Mouse (Mus musculus) small intestine, adult 2 months (tissue): ENCODE results near the gene Stip1. TPM values are rescaled to one million over a fixed set of nuclear protein-coding genes. Genes with fewer than 3 reads are reported as not detected.
"Not testable (repeated sequence)": the region's sequence is repeated elsewhere in the genome, so short reads cannot be mapped to it uniquely, and the experiment has no call there.

Experiments used
- H3K27ac ChIP-seq: fragments of 200-500 bp; 2 replicates; pipeline ENCODE4 v1.5.1; 2012; ENCODE audit warnings: low read depth, low read length, control low read depth, inconsistent platforms; ENCODE audit not compliant: insufficient read depth
- H3K27me3 ChIP-seq: fragments of 200-500 bp; 2 replicates; pipeline ENCODE4 v1.6.1; 2012; ENCODE audit warnings: mild to moderate bottlenecking, moderate library complexity, low read length, inconsistent platforms; ENCODE audit not compliant: control insufficient read depth, insufficient read depth
- H3K36me3 ChIP-seq: fragments of 200-500 bp; 2 replicates; pipeline ENCODE4 v1.6.1; 2012; ENCODE audit warnings: mild to moderate bottlenecking, low read length, control low read depth, inconsistent platforms; ENCODE audit not compliant: control insufficient read depth, insufficient read depth
- H3K4me1 ChIP-seq: fragments of 200-500 bp; 2 replicates; pipeline ENCODE4 v1.6.1; 2012; ENCODE audit warnings: low read length, inconsistent platforms, mixed read lengths; ENCODE audit not compliant: control insufficient read depth, insufficient read depth, insufficient read length
- H3K4me3 ChIP-seq: fragments of 200-500 bp; 2 replicates; pipeline ENCODE4 v1.5.1; 2012; ENCODE audit warnings: low read depth, mild to moderate bottlenecking, control low read depth, inconsistent platforms, low read length, moderate library complexity
- CTCF ChIP-seq: fragments of 200-500 bp; IDR thresholded peaks from 2 replicates; pipeline ENCODE4 v1.5.1; 2012; ENCODE audit warnings: low read depth, mild to moderate bottlenecking, control low read depth, inconsistent platforms, low read length, moderate library complexity, mixed read lengths; ENCODE audit not compliant: insufficient replicate concordance, insufficient read length; ENCODE audit errors: extremely low read depth
- POLR2A ChIP-seq: fragments of 200-500 bp; IDR thresholded peaks from 2 replicates; pipeline ENCODE4 v1.6.1; 2012; ENCODE audit warnings: low read depth, mild to moderate bottlenecking, control low read depth, inconsistent platforms, low read length, moderate library complexity
- WGBS: fragments of 180-500 bp; shearing (Covaris S2); methylation state at CpG from one replicate; pipeline ENCODE4 v1.1.7; 2018; 5-methylcytosine and 5-hydroxymethylcytosine counted together
- polyA plus RNA-seq: library from polyadenylated mRNA; depleted of rRNA; stranded (reverse); fragments of >200 nt; gene quantifications from 2 replicates; pipeline ENCODE4 v1.2.3, GENCODE M21; 2012

The Stip1 gene
- polyA plus RNA-seq, 1 experiment = 21.4 TPM

GRCm38 (mm10) chr19:6994489-6994888 is 45.3 kb downstream of the Stip1 start:
- H3K36me3 ChIP-seq = peaks cover 7% of the 10 kb centered on the region
- H3K4me1 ChIP-seq = peaks cover 19% of the 10 kb centered on the region
- no peak overlapping the region; the same call in 1 of the 2 replicates for H3K4me3 ChIP-seq
- 84% methylated on average over 8 of the region's 8 CpGs for WGBS
- no peak overlapping the region for H3K27ac ChIP-seq
- H3K27me3 ChIP-seq = no peaks in the 10 kb centered on the region
- TF ChIP-seq POLR2A (no peak), CTCF (no peak)

GRCm38 (mm10) chr19:6994002-6994401 is 45.8 kb downstream of the Stip1 start:
- WGBS = 88% methylated on average over 8 of the region's 8 CpGs
- H3K4me3 ChIP-seq = no peak overlapping the region
- peaks cover 14% of the 10 kb centered on the region for H3K4me1 ChIP-seq
- H3K27ac ChIP-seq = no peak overlapping the region
- H3K27me3 ChIP-seq = no peaks in the 10 kb centered on the region
- no peak for TF ChIP-seq POLR2A
- TF ChIP-seq CTCF = no peak
- H3K36me3 ChIP-seq = peaks cover 4% of the 10 kb centered on the region

- H3K4me1 ChIP-seq = peaks cover 14% of the 10 kb centered on the region
- H3K27ac ChIP-seq = peak overlapping the region; percentile 25; the same call in 1 of the 2 replicates
- TF ChIP-seq POLR2A = no peak
- peak overlapping the region; percentile 88 for H3K4me3 ChIP-seq
- H3K36me3 ChIP-seq = no peaks in the 10 kb centered on the region
- H3K27me3 ChIP-seq = no peaks in the 10 kb centered on the region
- 61% methylated on average over 14 of the region's 14 CpGs for WGBS
Measured at GRCm38 (mm10) chr19:6993011-6993770, 46.6 kb downstream of the Stip1 start.

GRCm38 (mm10) chr19:6992011-6992858 is 47.5 kb downstream of the Stip1 start, which contains the start of gene Dnajc4:
Dnajc4 (minus strand) TSS chr19:6992572.
- H3K36me3 ChIP-seq = no peaks in the 10 kb centered on the region
- no peak for TF ChIP-seq CTCF
- TF ChIP-seq POLR2A = peak; percentile 56; the same call in 1 of the 2 replicates
- H3K4me3 ChIP-seq = peak within 1 kb of the TSS; percentile 88
- peak within 1 kb of the TSS; percentile 25 for H3K27ac ChIP-seq
- peaks cover 20% of the 10 kb centered on the region for H3K4me1 ChIP-seq
- no peaks in the 10 kb centered on the region for H3K27me3 ChIP-seq
- WGBS = under 1% methylated on average over 37 of the region's 37 CpGs

GRCm38 (mm10) chr19:6991166-6991565 is 48.6 kb downstream of the Stip1 start:
- peaks cover 16% of the 10 kb centered on the region for H3K4me1 ChIP-seq
- WGBS = 97% methylated on average over 6 of the region's 6 CpGs
- H3K4me3 ChIP-seq, H3K27me3 ChIP-seq, H3K27ac ChIP-seq, H3K36me3 ChIP-seq: not testable (repeated sequence)

GRCm38 (mm10) chr19:6990712-6991111 is 49.1 kb downstream of the Stip1 start:
- Histone ChIP-seq H3K4me3 (no peak overlapping the region), H3K27ac (no peak overlapping the region), H3K27me3 (no peaks in the 10 kb centered on the region), H3K4me1 (peaks cover 16% of the 10 kb centered on the region), H3K36me3 (no peaks in the 10 kb centered on the region)
- WGBS = 70% methylated on average over 6 of the region's 6 CpGs
- TF ChIP-seq CTCF (no peak), POLR2A (no peak)

- no peak for TF ChIP-seq POLR2A
- TF ChIP-seq CTCF = no peak
- 94% methylated on average over 8 of the region's 8 CpGs for WGBS
- Histone ChIP-seq H3K27me3 (no peaks in the 10 kb centered on the region), H3K36me3 (no peaks in the 10 kb centered on the region), H3K4me3 (no peak overlapping the region), H3K27ac (no peak overlapping the region), H3K4me1 (peaks cover 9% of the 10 kb centered on the region)
Measured at GRCm38 (mm10) chr19:6989251-6989650, 50.5 kb downstream of the Stip1 start.
